Mouse (Mus musculus) regulatory T cell (primary cell): ENCODE measurements at regions not wholly inside any gene's neighbourhood (a gene's known extent, or its start where the extent isn't known, plus 50 kb on each side); places are given as distances from the start of the nearest gene placed in this dataset.

Source experiments
- in situ Hi-C: fragments of 300-600 bp; cut with MboI, MseI; formaldehyde crosslinking; loops from one replicate; pipeline ENCODE4 v1.15.1; 2025; ENCODE audit warnings: high pct_unique_total_duplicates

- in situ Hi-C loops, result no loop called here
Measured at GRCm38 (mm10) chr8:12223376-12223775, 55.2 kb upstream of the A230072I06Rik start.
